Mouse (Mus musculus) T-cell, adult 2 months (primary cell): ENCODE results near the gene Egfl8.
A peak's percentile ranks its signal among the peaks of the same experiment; 100 is the strongest.

Experiments
- DNase-seq: peaks from one replicate; pipeline ENCODE4 v3.0.0; 2022; ENCODE audit warnings: low spot score

The Egfl8 gene

GRCm38 (mm10) chr17:34576577-34576976, 39.2 kb downstream of the Egfl8 start:
- DNase-seq = no peak

DNA sequence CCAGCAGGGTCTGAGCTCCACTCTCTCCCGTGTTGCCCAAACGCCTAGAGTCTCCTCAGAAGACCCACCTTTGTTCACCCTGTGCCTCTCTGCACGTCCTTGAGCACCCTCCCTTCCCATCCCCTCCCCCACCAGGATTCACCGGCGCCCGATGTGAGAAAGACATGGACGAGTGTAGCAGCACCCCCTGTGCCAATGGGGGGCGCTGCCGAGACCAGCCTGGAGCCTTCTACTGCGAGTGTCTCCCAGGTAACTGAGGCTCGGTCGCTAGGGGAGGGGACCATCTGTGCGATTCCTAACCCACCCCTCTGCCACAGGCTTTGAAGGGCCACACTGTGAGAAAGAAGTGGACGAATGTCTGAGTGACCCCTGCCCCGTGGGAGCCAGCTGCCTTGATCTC, 43.4 kb downstream of the Egfl8 start:
- no peak for DNase-seq

- DNase-seq = peak; percentile 49
These were observed 43.9 kb downstream of the Egfl8 start for GRCm38 (mm10) chr17:34571875-34572274.

GRCm38 (mm10) chr17:34569919-34570318, 45.9 kb downstream of the Egfl8 start:
- no peak for DNase-seq

GRCm38 (mm10) chr17:34568421-34568820, 47.4 kb downstream of the Egfl8 start:
- no peak for DNase-seq

DNA sequence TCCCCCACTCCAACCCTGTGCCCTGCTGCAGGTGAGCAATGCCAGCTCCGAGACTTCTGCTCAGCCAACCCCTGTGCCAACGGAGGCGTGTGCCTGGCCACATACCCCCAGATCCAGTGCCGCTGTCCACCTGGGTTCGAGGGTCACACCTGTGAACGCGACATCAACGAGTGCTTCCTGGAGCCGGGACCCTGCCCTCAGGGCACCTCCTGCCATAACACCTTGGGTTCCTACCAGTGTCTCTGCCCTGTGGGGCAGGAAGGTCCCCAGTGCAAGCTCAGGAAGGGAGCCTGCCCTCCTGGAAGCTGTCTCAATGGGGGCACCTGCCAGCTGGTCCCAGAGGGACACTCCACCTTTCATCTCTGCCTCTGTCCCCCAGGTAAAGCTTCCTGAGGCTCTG, 48.5 kb downstream of the Egfl8 start:
- no peak for DNase-seq

GRCm38 (mm10) chr17:34564796-34565195, 51.0 kb downstream of the Egfl8 start:
- DNase-seq = no peak

GRCm38 (mm10) chr17:34564003-34564421, 51.8 kb downstream of the Egfl8 start, which contains the start of gene Notch4:
Gene Notch4 (plus strand): TSS chr17:34564268.
- DNase-seq = no peak

DNA sequence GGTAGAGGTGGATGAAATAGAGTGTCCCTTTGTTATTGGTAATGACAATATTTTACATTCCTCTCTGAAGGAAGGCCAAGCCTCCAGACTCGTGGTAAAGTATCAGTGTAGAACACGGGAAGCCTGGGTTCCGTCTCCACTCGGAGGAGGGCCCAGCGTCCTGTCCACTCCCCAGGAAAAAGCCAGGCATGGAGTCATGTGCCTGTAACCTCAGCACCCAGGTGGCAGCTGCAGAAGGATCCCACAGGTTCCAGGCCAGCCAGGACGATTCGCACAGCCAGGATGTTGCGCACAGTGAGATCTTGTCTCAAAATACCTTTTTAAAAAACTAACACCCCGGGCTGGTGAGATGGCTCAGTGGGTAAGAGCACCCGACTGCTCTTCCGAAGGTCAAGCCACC, 52.4 kb downstream of the Egfl8 start:
- no peak for DNase-seq
